Mouse (Mus musculus) limb, embryonic 11.5 days (tissue): ENCODE measurements around the gene Spata17. TPM values are rescaled to one million over a fixed set of nuclear protein-coding genes. Genes with fewer than 3 reads are reported as not detected.

Experiments used
- ATAC-seq: fragments of 200-750 bp; cut with Nextera tagmentation; 2 replicates; pipeline ENCODE4 v1.8.0; 2017; ENCODE audit warnings: low read depth; ENCODE audit not compliant: insufficient number of reproducible peaks, low FRiP score, low TSS enrichment
- DNase-seq: peaks from one replicate; pipeline ENCODE4 v3.0.0-alpha.2; 2015; ENCODE audit warnings: low spot score
- H3K27ac ChIP-seq: fragments of 300-500 bp; sonication (generic); replicated peaks from 2 replicates; pipeline ENCODE4 v1.5.1; 2014; ENCODE audit warnings: low read depth, mild to moderate bottlenecking, low read length
- H3K27me3 ChIP-seq: fragments of 300-500 bp; sonication (generic); 2 replicates; pipeline ENCODE4 v1.6.1; 2014; ENCODE audit warnings: mild to moderate bottlenecking, low read length, mixed read lengths; ENCODE audit not compliant: control insufficient read depth, insufficient read depth
- H3K36me3 ChIP-seq: fragments of 300-500 bp; sonication (generic); 2 replicates; pipeline ENCODE4 v1.6.1; 2014; ENCODE audit warnings: mild to moderate bottlenecking, low read length, moderate library complexity, mixed read lengths; ENCODE audit not compliant: control insufficient read depth, insufficient read depth
- H3K4me1 ChIP-seq: fragments of 300-500 bp; sonication (generic); 2 replicates; pipeline ENCODE4 v1.6.1; 2014; ENCODE audit warnings: low read length, mixed read lengths; ENCODE audit not compliant: control insufficient read depth, insufficient read depth
- H3K4me2 ChIP-seq: fragments of 300-500 bp; sonication (generic); 2 replicates; pipeline ENCODE4 v1.6.1; 2014; ENCODE audit warnings: low read depth, mild to moderate bottlenecking, moderate library complexity; ENCODE audit not compliant: severe bottlenecking
- H3K4me3 ChIP-seq: fragments of 300-500 bp; sonication (generic); 2 replicates; pipeline ENCODE4 v1.5.1; 2014; ENCODE audit warnings: low read depth, low read length
- H3K9ac ChIP-seq: fragments of 300-500 bp; sonication (generic); 2 replicates; pipeline ENCODE4 v1.6.1; 2014; ENCODE audit warnings: mild to moderate bottlenecking, low read length
- H3K9me3 ChIP-seq: fragments of 300-500 bp; sonication (generic); 2 replicates; pipeline ENCODE4 v1.6.1; 2016; ENCODE audit warnings: low read length; ENCODE audit not compliant: control insufficient read depth
- WGBS: fragments of 180-500 bp; shearing (Covaris S2); extraction: QIAGEN DNeasy Blood & Tissue Kit; methylation state at CpG from one replicate; pipeline ENCODE4 v1.1.7; 2014; 5-methylcytosine and 5-hydroxymethylcytosine counted together
- polyA plus RNA-seq: library from polyadenylated mRNA; unstranded; fragments of >200 nt; fragmentation: Nextera tagmentation; extraction: Ambion mirVana; gene quantifications from 2 replicates; pipeline ENCODE4 v1.2.1, GENCODE M21; 2014

The Spata17 gene
- polyA plus RNA-seq, 1 experiment from 2014 or later, result 0.72 TPM

DNA sequence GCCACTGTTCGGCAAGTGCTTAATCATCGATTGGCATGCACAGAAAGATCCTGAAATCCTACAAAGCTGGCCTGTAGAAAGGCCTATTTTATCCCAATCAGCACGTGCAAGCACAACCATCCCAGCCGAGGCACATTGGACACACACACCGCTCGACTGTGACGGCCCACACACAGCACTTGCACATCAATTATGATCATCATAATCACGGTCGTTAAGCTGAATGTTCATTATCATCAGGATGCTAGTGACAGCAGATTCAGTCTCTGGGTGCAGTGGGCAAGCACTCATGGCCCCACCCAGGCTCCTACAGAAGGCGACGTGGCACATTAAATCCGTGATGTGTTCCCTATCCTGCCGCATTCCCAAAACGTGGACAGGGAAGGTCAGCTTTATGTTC, 122.7 kb downstream of the Spata17 start:
- Histone ChIP-seq H3K4me2 (no peak overlapping the region), H3K27me3 (no peaks in the 10 kb centered on the region), H3K27ac (no peak overlapping the region), H3K4me3 (no peak overlapping the region), H3K4me1 (no peaks in the 10 kb centered on the region), H3K9ac (no peak overlapping the region), H3K9me3 (no peaks in the 10 kb centered on the region), H3K36me3 (no peaks in the 10 kb centered on the region)
- ATAC-seq (no peak), DNase-seq (no peak)
- WGBS, result 88% methylated on average over 14 of the region's 14 CpGs

GRCm38 (mm10) chr1:187088660-187089395, 126.4 kb downstream of the Spata17 start:
- Histone ChIP-seq H3K4me1 (no peaks in the 10 kb centered on the region), H3K9ac (no peak overlapping the region), H3K9me3 (no peaks in the 10 kb centered on the region), H3K27ac (no peak overlapping the region), H3K4me3 (no peak overlapping the region), H3K36me3 (no peaks in the 10 kb centered on the region), H3K27me3 (no peaks in the 10 kb centered on the region), H3K4me2 (no peak overlapping the region)
- no peak for DNase-seq
- 81% methylated on average over 3 of the region's 3 CpGs for WGBS
- ATAC-seq, result no peak

GRCm38 (mm10) chr1:187086027-187086426, 129.2 kb downstream of the Spata17 start:
- WGBS, result 70% methylated on average over 6 of the region's 6 CpGs
- Histone ChIP-seq H3K4me3 (no peak overlapping the region), H3K27me3 (no peaks in the 10 kb centered on the region), H3K9ac (no peak overlapping the region), H3K27ac (no peak overlapping the region), H3K36me3 (no peaks in the 10 kb centered on the region), H3K4me2 (no peak overlapping the region), H3K4me1 (no peaks in the 10 kb centered on the region), H3K9me3 (no peaks in the 10 kb centered on the region)
- ATAC-seq, result no peak
- DNase-seq, result no peak

- H3K27ac ChIP-seq, result no peak overlapping the region
- H3K36me3 ChIP-seq, result no peaks in the 10 kb centered on the region
- no peaks in the 10 kb centered on the region for H3K9me3 ChIP-seq
- WGBS, result 43% methylated on average over 9 of the region's 9 CpGs
- ATAC-seq (no peak), DNase-seq (no peak)
- no peaks in the 10 kb centered on the region for H3K27me3 ChIP-seq
- no peaks in the 10 kb centered on the region for H3K4me1 ChIP-seq
- H3K4me3 ChIP-seq, result no peak overlapping the region
- no peak overlapping the region for H3K9ac ChIP-seq
- no peak overlapping the region for H3K4me2 ChIP-seq
These were observed 137.9 kb downstream of the Spata17 start for GRCm38 (mm10) chr1:187077352-187077751.

DNA sequence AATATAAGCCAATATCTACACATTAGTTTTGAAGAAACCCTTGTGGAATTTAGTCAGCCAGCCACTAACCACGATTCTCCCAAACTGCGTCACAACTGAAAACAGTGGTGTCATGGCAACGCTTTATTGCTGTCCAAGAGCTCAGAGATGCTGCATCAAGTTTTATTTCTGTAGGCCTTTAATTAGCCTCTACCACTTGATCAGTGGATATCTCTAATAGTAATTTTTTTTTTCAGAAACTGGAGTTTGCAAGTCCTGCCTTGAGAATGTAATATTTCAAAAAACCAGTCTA, 138.3 kb downstream of the Spata17 start:
- no peak for DNase-seq
- no peak for ATAC-seq
- Histone ChIP-seq H3K9ac (no peak overlapping the region), H3K4me2 (no peak overlapping the region), H3K27me3 (no peaks in the 10 kb centered on the region), H3K9me3 (no peaks in the 10 kb centered on the region), H3K4me1 (no peaks in the 10 kb centered on the region), H3K4me3 (no peak overlapping the region), H3K36me3 (no peaks in the 10 kb centered on the region), H3K27ac (no peak overlapping the region)
- 59% methylated on average over 3 of the region's 3 CpGs for WGBS

DNA sequence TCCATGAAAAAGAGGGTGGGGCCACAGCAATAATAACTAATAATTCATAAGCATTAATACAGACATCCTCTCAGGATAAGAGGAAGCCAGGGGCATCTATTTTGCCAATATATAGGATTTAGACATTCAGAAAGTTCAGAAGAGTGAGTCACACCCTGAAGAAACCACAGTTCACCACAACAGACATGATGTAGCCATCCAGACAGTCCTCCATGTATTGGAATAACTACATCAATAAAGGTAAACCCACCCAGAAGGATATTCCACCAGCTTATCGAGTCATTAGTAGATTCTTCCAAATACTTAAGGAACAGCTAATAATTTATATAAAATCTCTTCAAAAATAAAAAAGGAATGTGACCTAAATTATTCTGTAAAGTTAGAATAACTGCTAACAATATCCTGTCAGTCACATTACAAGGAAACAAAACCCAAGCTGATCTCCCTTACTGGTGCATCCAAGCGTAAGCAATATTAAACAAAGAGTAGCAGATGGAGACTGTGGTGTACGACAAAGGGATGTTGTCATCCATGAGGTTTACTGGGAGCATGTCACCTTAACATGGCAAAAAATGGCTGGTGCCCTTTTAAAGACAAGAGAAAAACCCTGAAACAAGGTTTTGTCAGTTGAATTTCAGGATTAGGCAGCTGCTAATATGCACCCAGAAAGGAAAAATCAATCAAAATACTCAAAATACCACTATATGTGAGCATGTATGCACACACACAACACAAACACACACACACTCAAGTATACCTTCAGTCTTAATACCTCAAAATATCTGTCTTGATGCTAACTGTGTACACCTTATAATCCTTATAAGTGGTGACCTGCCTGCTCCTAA, 138.8 kb downstream of the Spata17 start:
- ATAC-seq, result no peak
- Histone ChIP-seq H3K27me3 (no peaks in the 10 kb centered on the region), H3K36me3 (no peaks in the 10 kb centered on the region), H3K4me3 (no peak overlapping the region), H3K4me2 (no peak overlapping the region), H3K4me1 (no peaks in the 10 kb centered on the region), H3K9ac (no peak overlapping the region), H3K27ac (no peak overlapping the region), H3K9me3 (no peaks in the 10 kb centered on the region)
- WGBS, result 89% methylated on average over 3 of the region's 3 CpGs
- DNase-seq, result no peak

GRCm38 (mm10) chr1:187059874-187060273, 155.4 kb downstream of the Spata17 start:
- H3K4me3 ChIP-seq, result no peak overlapping the region
- H3K9ac ChIP-seq, result no peak overlapping the region
- no peak for ATAC-seq
- H3K27ac ChIP-seq, result no peak overlapping the region
- no peaks in the 10 kb centered on the region for H3K27me3 ChIP-seq
- no peaks in the 10 kb centered on the region for H3K4me1 ChIP-seq
- 81% methylated on average over 1 of the region's 1 CpGs for WGBS
- H3K9me3 ChIP-seq, result no peaks in the 10 kb centered on the region
- no peak for DNase-seq
- no peak overlapping the region for H3K4me2 ChIP-seq
- H3K36me3 ChIP-seq, result no peaks in the 10 kb centered on the region

- 75% methylated on average over 2 of the region's 2 CpGs for WGBS
- ATAC-seq, result no peak
- no peak overlapping the region for H3K4me2 ChIP-seq
- no peak overlapping the region for H3K9ac ChIP-seq
- H3K36me3 ChIP-seq, result no peaks in the 10 kb centered on the region
- H3K9me3 ChIP-seq, result no peaks in the 10 kb centered on the region
- H3K4me3 ChIP-seq, result no peak overlapping the region
- H3K4me1 ChIP-seq, result no peaks in the 10 kb centered on the region
- no peak overlapping the region for H3K27ac ChIP-seq
- DNase-seq, result no peak
- H3K27me3 ChIP-seq, result no peaks in the 10 kb centered on the region
These were observed 160.9 kb downstream of the Spata17 start for GRCm38 (mm10) chr1:187054333-187054732.
